Mouse (Mus musculus): ENCODE results near the gene Hhip.

Hhip gene

GRCm38 (mm10) chr8:80057198-80058174, at the start of gene Hhip:
Gene Hhip, minus strand, starts transcription at chr8:80058006.
- DNase-seq, result peak; percentile 42 to 49

- DNase-seq, result no peak
Observed at GRCm38 (mm10) chr8:80087021-80087420, 29.2 kb upstream of the Hhip start.

DNA sequence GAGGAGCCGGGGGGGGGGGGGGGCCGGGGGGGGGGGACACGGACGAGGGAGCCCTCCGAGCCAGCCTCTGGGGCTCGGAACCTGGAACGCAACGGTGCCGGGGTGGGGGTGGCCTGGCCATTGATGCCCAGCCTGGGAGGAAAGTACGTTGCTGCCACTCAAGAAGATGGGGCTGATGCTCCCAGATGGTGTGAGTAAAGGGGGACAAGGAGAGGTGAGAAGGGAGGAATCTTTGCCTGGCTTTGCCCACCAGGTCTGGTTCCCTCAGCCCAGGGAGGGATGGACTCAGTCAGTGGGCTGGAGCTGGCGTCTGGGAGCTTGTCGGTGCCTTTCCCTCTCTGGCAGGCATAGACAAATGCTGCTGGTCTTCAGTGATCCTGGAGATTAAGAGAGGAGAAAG, 387 bp upstream of the Hhip start:
- no peak for DNase-seq

DNA sequence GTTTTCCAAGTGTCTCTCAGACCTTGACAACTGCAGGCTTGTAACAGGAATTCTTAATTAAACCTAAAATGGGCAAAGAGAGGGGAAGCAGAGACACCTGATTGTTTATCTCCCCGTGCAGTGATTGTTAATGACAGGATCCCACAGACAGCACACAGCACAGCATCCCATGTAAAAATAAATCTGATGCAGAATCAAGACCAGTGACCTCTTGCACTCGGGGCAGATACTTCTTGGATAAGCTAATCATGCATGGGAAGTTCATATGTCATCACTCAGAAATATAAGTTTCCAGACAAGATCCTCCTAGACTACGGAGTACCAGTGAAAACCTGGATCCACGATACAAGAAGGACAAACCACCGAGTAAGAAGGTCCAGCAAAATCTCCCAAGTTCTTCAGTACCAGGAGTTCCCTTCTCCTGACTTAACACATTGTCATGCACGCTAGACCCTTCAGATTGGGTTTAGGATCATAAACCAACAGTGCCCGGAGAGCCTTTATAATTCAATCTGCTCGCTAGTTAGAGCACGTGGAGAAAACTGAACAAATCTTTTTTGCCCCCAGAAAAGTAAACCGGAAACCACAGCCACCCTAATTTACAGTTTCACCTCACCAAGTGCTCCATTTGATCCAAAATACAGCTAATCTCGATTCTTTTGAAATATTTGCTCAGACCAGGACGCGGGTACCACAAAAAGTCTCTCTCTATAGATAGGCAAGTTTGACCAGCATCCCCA, 1.3 kb downstream of the Hhip start:
- no peak for DNase-seq

DNA sequence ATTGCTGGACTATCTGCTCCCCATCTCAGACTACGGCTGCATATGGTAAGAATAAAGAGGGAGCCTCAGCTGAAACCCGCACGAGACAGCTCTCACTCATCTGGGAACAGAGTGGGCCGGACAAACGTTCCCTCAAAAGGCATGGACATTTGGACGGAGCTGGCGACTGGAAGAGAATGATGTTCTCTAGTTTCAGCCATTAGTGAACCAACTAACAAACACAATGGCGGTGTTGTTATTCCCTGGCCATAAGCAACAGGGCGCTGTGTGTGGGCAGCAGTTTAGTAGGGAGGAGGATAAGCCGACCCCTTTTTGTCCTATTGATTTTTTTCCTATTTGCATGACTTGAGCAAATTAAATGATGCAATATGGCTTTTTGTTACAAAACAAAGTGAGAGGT, 2.0 kb downstream of the Hhip start:
- DNase-seq, result no peak

DNA sequence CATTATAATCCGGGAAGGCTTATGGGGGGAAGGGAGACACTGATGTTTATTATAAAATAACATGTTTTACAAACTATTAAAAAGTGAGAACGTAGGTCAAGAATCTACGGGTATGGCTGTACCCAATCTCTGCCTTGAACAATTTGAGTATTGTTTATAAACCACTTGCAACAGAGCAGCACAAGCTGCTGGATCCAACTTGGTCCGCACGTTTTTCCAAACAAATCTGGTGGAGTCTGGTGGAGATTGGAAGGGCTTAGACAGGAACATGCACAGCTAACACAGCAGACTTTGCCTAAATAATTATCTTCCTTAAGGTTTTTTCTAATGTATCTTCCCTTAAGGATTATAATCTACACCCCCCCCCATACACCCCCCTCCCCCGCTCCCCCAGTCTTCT, 2.7 kb downstream of the Hhip start:
- DNase-seq, result no peak

DNA sequence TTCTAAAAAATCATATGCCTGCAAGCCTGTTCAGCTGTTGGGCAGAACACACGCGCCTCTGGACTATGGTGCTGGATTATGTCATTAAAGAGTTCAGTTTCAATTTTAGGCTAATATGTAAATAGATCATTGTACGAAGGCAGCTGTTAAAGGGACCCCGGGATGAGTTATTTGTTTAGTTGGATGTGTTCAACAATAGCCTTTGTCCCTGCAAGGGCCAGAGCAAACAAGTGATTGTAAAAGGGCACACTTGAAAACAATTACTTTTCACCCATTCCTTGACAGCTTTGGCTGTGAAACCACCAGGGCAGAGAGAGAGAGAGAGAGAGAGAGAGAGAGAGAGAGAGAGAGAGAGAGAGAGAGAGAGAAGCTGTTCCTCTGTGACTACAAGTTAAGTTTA, 3.6 kb downstream of the Hhip start:
- no peak for DNase-seq

GRCm38 (mm10) chr8:80052838-80053237, 5.0 kb downstream of the Hhip start:
- no peak for DNase-seq

GRCm38 (mm10) chr8:80051494-80051893, 6.3 kb downstream of the Hhip start:
- peak; percentile 6 to 9 for DNase-seq

DNA sequence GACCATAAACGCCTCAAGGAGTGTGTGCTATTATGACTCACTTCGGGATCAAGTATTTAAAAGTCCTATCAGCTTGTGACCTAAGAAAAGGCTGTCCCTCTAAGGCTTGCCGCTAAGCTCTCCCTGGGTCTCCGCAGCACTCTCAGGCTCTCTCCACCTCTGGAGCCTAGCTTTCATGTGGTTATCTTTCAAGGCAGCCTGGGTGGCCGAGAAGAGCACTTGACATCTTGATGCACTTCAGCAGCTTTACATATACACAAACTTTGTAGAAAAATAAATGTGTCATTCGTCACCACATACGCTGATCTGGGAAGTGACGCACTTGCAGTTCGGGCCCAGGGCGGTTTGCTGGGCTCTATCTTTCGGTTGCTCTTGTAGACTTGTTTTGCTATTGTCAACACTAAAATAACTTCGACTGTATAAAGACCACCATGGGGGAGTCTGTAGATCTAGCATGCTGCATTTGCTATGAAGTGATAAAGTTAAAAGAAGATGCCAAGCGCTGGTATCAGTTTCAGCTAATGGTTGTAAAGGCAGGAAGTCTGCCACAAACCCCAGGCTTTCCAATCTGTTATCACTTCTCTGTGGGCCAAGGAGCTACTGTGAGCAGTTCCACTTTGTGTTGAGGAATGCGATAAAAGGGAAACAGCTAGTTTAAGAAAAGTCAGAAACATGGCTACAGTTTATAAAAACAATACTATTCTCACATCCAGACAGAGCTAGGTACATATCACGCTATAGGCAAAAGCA, 8.4 kb downstream of the Hhip start:
- no peak for DNase-seq

- no peak for DNase-seq
Observed at GRCm38 (mm10) chr8:80048256-80048655, 9.6 kb downstream of the Hhip start.

- no peak for DNase-seq
Observed at GRCm38 (mm10) chr8:80037644-80038253, 20.1 kb downstream of the Hhip start.

- no peak for DNase-seq
Observed at GRCm38 (mm10) chr8:80032604-80033003, 25.2 kb downstream of the Hhip start.

- DNase-seq, result no peak
Observed at GRCm38 (mm10) chr8:80031330-80032293, 26.2 kb downstream of the Hhip start.

- no peak for DNase-seq
Observed at GRCm38 (mm10) chr8:80029631-80030030, 28.2 kb downstream of the Hhip start.

- no peak for DNase-seq
Observed at GRCm38 (mm10) chr8:80020469-80020868, 37.3 kb downstream of the Hhip start.

DNA sequence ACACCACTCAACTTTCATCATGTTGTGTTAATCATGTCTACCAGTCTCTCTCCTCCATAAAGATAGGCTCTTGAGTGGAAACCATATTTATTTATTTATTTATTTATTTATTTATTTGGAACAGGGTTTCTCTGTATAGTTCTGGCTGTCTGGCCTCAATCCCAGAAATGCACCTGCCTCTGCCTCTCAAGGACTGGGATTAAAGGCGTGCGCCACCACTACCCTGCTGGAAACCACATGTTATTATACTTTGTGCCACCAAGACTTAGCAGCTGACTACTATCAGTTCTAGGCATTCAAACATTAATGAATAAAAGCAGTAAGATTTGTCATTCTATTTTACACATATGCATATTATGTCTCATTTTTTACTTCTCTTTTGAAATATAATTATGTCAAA, 42.0 kb downstream of the Hhip start:
- DNase-seq, result no peak

GRCm38 (mm10) chr8:80004421-80004820, 53.4 kb downstream of the Hhip start:
- DNase-seq, result no peak

- no peak for DNase-seq
Observed at GRCm38 (mm10) chr8:80002313-80002712, 55.5 kb downstream of the Hhip start.

DNA sequence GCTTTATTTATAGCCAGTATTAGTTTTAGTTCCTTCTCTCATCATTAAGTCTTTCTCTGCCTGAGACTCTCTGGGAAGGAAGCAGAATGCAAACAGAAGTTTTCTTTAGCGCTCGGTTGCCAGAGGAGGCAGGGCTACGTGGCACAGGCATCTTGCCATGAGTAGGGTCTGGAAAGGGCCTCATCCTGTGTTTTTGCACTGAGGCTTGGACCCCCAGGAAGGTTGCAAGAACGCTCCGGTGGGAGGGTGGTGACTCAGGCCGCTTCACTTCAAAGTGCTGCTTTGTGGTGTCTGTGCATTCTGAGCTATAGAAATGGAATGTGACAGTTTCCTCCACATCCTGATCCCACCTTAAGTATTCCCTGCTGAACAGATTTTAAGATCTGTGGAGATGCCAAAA, 62.7 kb downstream of the Hhip start:
- DNase-seq, result peak; percentile 7 to 22

- DNase-seq, result no peak
Observed at GRCm38 (mm10) chr8:79993507-79993906, 64.3 kb downstream of the Hhip start.

Measured in B cell, adult 2 months (primary cell).